ENCODE assay signal across 15 mouse cellular contexts in the genomic region with DNA sequence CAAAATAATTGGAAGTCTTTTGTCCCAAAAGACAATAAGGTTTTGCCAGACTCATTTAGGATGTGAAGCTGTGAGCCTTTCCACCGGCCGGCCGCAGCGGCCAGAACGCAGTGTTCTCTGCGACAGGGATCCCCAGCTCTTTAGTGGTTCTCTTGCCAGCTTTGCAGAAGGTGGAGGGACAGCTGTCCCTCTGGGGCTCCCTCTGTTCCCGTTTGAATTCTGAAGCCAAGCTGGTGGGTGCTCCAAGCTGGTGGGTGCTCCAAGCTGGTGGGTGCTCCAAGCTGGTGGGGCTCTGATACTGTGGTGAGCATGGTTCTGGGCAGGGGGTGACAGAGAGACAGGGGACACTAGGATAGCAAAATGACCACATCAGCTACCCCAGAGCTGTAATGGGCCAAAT. TPM values are rescaled to one million over a fixed set of nuclear protein-coding genes. Genes with fewer than 3 reads are reported as not detected.
DNase-seq lines count a peak whose midpoint lies in the region; ATAC-seq and TF ChIP-seq lines count a peak whose summit lies in the region.
"Had no signal": no experiment of that assay in that cellular context is flagged by ENCODE, and none has a peak within 500 bp of the region (broad histone marks: within the 10 kb centered on the region; RNA-seq: fewer than 3 reads in every experiment).

No protein-coding gene starts in this region.

- H3K9ac ChIP-seq in heart, embryonic 12.5 days: no peak overlapping the region; the same call in 1 of the 2 replicates
- H3K9ac ChIP-seq in lung, embryonic 14.5 days: no peak overlapping the region
- H3K9ac ChIP-seq: forebrain, embryonic 12.5 days; hindbrain, embryonic 15.5 days had no signal

- no peak for TF ChIP-seq CTCF in lung, embryonic 14.5 days (IDR thresholded peaks at IDR 0.05; ENCODE audit: low read depth)

- no peak for ATAC-seq in heart, embryonic 12.5 days (ENCODE audit: insufficient number of reproducible peaks, low FRiP score)
- ATAC-seq in lung, embryonic 14.5 days (ENCODE audit: insufficient read depth): no peak

- H3K27me3 ChIP-seq in heart, embryonic 12.5 days (replicated peaks): no peaks in the 10 kb centered on the region
- no peaks in the 10 kb centered on the region for H3K27me3 ChIP-seq in lung, embryonic 14.5 days (ENCODE audit: insufficient read depth, low read length)
- H3K27me3 ChIP-seq: CH12.LX; hindbrain, embryonic 15.5 days had no signal

- H3K27ac ChIP-seq in heart, embryonic 12.5 days (ENCODE audit: poor library complexity, severe bottlenecking): peak overlapping the region; percentile 91; the same call in 1 of the 2 replicates
- peak overlapping the region; percentile 16; the same call in 1 of the 2 replicates for H3K27ac ChIP-seq in lung, embryonic 14.5 days (ENCODE audit: low read depth)
- peak overlapping the region; percentile 71 for H3K27ac ChIP-seq in macrophage
- H3K27ac ChIP-seq: hindbrain, embryonic 15.5 days had no signal

- H3K79me2 ChIP-seq in macrophage (ENCODE audit: inconsistent target): no peaks in the 10 kb centered on the region; the same call in 1 of the 2 replicates

- no peaks in the 10 kb centered on the region for H3K36me3 ChIP-seq in heart, embryonic 12.5 days
- H3K36me3 ChIP-seq in lung, embryonic 14.5 days (ENCODE audit: insufficient read depth): no peaks in the 10 kb centered on the region; the same call in 1 of the 2 replicates
- H3K36me3 ChIP-seq in macrophage (ENCODE audit: inconsistent target): peaks cover 10% of the 10 kb centered on the region; the same call in 1 of the 2 replicates
- H3K36me3 ChIP-seq: forebrain, embryonic 12.5 days; hindbrain, embryonic 15.5 days had no signal

- no peak for DNase-seq in heart, postnatal 36 days
- no peak for DNase-seq in lung, embryonic 14.5 days
- no peak for DNase-seq in lung, adult 18-20 months
- DNase-seq in layer of hippocampus, adult 18-20 months (ENCODE audit: low spot score in 2 of 2): peak; percentile 75 to 88
- no peak for DNase-seq in right cerebral cortex, postnatal 4 days
- DNase-seq: adrenal gland, postnatal 36 days; cerebellum, adult 11-12 months; right cerebral cortex, adult 18-20 months; thymus, postnatal 14 days had no signal

- no peak overlapping the region for H3K4me2 ChIP-seq in heart, embryonic 12.5 days
- H3K4me2 ChIP-seq in lung, embryonic 14.5 days: no peak overlapping the region
- H3K4me2 ChIP-seq: forebrain, embryonic 12.5 days; hindbrain, embryonic 15.5 days; midbrain, embryonic 11.5 days had no signal

- WGBS in heart, embryonic 12.5 days: 80% methylated on average over 7 of the region's 7 CpGs
- WGBS in lung, embryonic 14.5 days: 77% methylated on average over 7 of the region's 7 CpGs
- WGBS in macrophage (ENCODE audit: missing documents): 89% methylated on average over 7 of the region's 7 CpGs

- no peaks in the 10 kb centered on the region for H3K9me3 ChIP-seq in heart, embryonic 12.5 days (replicated peaks)
- H3K9me3 ChIP-seq in lung, embryonic 14.5 days (ENCODE audit: low read depth, low read length): no peaks in the 10 kb centered on the region
- H3K9me3 ChIP-seq: forebrain, embryonic 12.5 days; hindbrain, embryonic 15.5 days had no signal

- intact Hi-C loops in heart, postnatal 36 days (cut with DNase I): no loop called here

- H3K4me3 ChIP-seq in heart, embryonic 12.5 days: no peak overlapping the region
- no peak overlapping the region for H3K4me3 ChIP-seq in lung, embryonic 14.5 days (ENCODE audit: low read depth, low read length)
- no peak overlapping the region for H3K4me3 ChIP-seq in macrophage (ENCODE audit: inconsistent target)
- H3K4me3 ChIP-seq: forebrain, embryonic 12.5 days; hindbrain, embryonic 15.5 days had no signal

- peaks cover 25% of the 10 kb centered on the region for H3K4me1 ChIP-seq in heart, embryonic 12.5 days (replicated peaks)
- H3K4me1 ChIP-seq in lung, embryonic 14.5 days (ENCODE audit: insufficient read depth): 0 out of 2 replicates have a peak, but pooled peaks cover 3% of the 10 kb centered on the region

RNA-seq across cellular contexts. Expression of a gene that starts 30.5 kb away (rescaled TPM):
- 2.3 and 2.5 TPM in 2 replicates for polyA plus RNA-seq in heart, embryonic 12.5 days (2016; fragmentation: Nextera tagmentation; extraction: Ambion mirVana)
- total RNA-seq in heart, postnatal 36 days (2021): 1 to 10 TPM; 2.2 to 2.9 TPM
- polyA plus RNA-seq in lung, embryonic 14.5 days (2014; fragmentation: Nextera tagmentation; extraction: Ambion mirVana): 2.4 and 3.8 TPM in 2 replicates
- 1 to 10 TPM; 4.3 to 4.6 TPM for total RNA-seq in layer of hippocampus, adult 18-20 months (2021)
- total RNA-seq in macrophage (2018; cell fraction: chromatin; rRNA removed): 10 to 100 TPM; 11.7 to 53.2 (median 26.5) TPM
- total RNA-seq in macrophage (2018; cell fraction: cytosol; rRNA removed): 1 to 10 TPM in 23 of 26 experiments, under 1 TPM in 3; 0.78 to 3.7 (median 1.8) TPM
- total RNA-seq in macrophage (2018; cell fraction: nucleus; rRNA removed): 10 to 100 TPM in 14 of 26 experiments, 1 to 10 TPM in 12; 3.5 to 35.8 (median 10.9) TPM
- 0.56 to 2.0 TPM (median 2.0 TPM) in 3 replicates for polyA plus RNA-seq in macrophage (2018)
- total RNA-seq: CH12.LX had no signal

Comparison
In these comparisons a context has a peak if more than half of its experiments do, and no peak if none do; other contexts are left out.
1. H3K27ac ChIP-seq: peak in every context shown above with its lines; median percentile 91 in heart, embryonic 12.5 days; 71 in macrophage; 16 in lung, embryonic 14.5 days.
2. DNase-seq: peak in layer of hippocampus, adult 18-20 months (2 of 2); none in heart, postnatal 36 days (0 of 2), lung, embryonic 14.5 days (single experiment), lung, adult 18-20 months (0 of 2) and right cerebral cortex, postnatal 4 days (single experiment).